Mouse (Mus musculus) fibroblast of lung, adult 2 months (primary cell): Measurements from ENCODE around the gene Clcn2.

Experiments
- DNase-seq: peaks from one replicate; pipeline ENCODE4 v3.0.0-alpha.2; 2011; ENCODE audit warnings: low read depth

Clcn2 gene

DNA sequence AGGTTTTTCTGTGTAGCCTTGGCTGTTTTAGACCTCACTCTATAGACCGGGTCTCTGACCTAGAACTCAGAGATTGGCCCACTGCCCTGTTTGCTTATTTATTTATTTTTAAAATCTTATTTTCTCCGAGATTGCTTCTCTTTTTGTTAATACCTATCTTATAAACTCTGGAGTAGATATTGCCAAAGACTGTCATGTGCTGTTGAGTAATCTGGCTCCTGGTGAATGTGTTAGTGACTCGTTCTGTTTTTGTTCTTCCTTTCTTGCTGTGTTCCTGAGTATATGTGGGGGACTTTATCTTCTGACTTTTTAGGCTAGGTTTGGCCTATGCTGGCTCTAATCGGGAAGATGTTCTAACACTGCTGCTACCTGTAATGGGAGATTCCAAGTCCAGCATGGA is 59.9 kb downstream of the Clcn2 start:
- DNase-seq = no peak

DNA sequence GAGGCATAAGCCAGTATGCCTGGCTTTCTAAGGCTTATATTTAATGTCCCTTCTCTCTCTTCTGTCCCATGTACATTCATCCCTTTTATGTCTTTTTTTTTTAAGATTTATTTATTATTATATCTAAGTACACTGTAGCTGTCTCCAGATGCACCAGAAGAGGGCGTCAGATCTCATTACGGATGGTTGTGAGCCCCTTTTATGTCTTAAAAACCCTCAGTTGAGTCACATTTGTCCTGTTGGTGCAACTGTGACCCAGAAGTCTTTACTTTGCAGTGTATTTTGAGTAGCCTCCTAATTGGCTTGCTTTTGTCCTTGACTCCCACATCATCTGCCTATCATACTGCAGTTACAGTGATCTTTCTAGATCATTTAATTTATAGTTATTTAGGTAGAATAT is 64.2 kb downstream of the Clcn2 start:
- DNase-seq = no peak
